Mouse (Mus musculus) myocyte (in vitro differentiated cells): ENCODE measurements at regions not wholly inside any gene's neighbourhood (a gene's known extent, or its start where the extent isn't known, plus 50 kb on each side); places are given as distances from the start of the nearest gene placed in this dataset.

Source experiments
- CEBPB ChIP-seq: IDR thresholded peaks from 2 replicates; pipeline ENCODE4 v1.6.1; 2011; ENCODE audit warnings: mild to moderate bottlenecking, moderate library complexity; ENCODE audit not compliant: poor library complexity, insufficient read depth, severe bottlenecking
- E2F4 ChIP-seq: IDR thresholded peaks from one replicate; pipeline ENCODE4 v1.6.1; 2011; ENCODE audit warnings: mild to moderate bottlenecking, control low read depth, moderate library complexity; ENCODE audit not compliant: insufficient read depth
- MAX ChIP-seq: IDR thresholded peaks from one replicate; pipeline ENCODE4 v1.6.1; 2011; ENCODE audit warnings: low read depth, mild to moderate bottlenecking, control low read depth
- MYOD1 ChIP-seq, 3 experiments: IDR thresholded peaks; one replicate each; pipeline ENCODE4 v1.6.1; 2011; ENCODE audit warnings: control low read depth in 2 of 3, low read depth in 2 of 3, mild to moderate bottlenecking in 2 of 3, moderate library complexity in 1 of 3; ENCODE audit not compliant: insufficient read length in 2 of 3, control insufficient read depth in 1 of 3
- MYOG ChIP-seq, 3 experiments: IDR thresholded peaks; one replicate each; pipeline ENCODE4 v1.6.1; 2011; ENCODE audit warnings: control low read depth in 2 of 3, low read depth in 2 of 3, mild to moderate bottlenecking in 2 of 3; ENCODE audit not compliant: insufficient read length in 2 of 3, control insufficient read depth in 1 of 3, insufficient read depth in 1 of 3
- POLR2A ChIP-seq: IDR thresholded peaks from one replicate; pipeline ENCODE4 v1.6.1; 2011; ENCODE audit warnings: low read depth, mild to moderate bottlenecking, control low read depth, moderate library complexity; ENCODE audit not compliant: insufficient read length
- POLR2AphosphoS2 ChIP-seq: IDR thresholded peaks from one replicate; pipeline ENCODE4 v1.6.1; 2011; ENCODE audit warnings: low read depth, control low read depth; ENCODE audit not compliant: insufficient read length
- SRF ChIP-seq: IDR thresholded peaks from one replicate; pipeline ENCODE4 v1.6.1; 2011; ENCODE audit warnings: low read depth; ENCODE audit not compliant: control insufficient read depth, insufficient read length
- TCF12 ChIP-seq: IDR thresholded peaks from one replicate; pipeline ENCODE4 v1.6.1; 2011; ENCODE audit warnings: mild to moderate bottlenecking, control low read depth; ENCODE audit not compliant: poor library complexity, insufficient read depth, severe bottlenecking
- TCF3 ChIP-seq: IDR thresholded peaks from one replicate; pipeline ENCODE4 v1.6.1; 2011; ENCODE audit warnings: low read depth, control low read depth; ENCODE audit not compliant: insufficient read length
- USF1 ChIP-seq: IDR thresholded peaks from one replicate; pipeline ENCODE4 v1.6.1; 2011; ENCODE audit warnings: low read depth, mild to moderate bottlenecking, control low read depth, moderate library complexity

GRCm38 (mm10) chr1:23653628-23654027 is 107.9 kb upstream of the B3gat2 start:
- no peak for TF ChIP-seq MAX
- no peak for TF ChIP-seq POLR2AphosphoS2
- TF ChIP-seq TCF12, result no peak
- TF ChIP-seq POLR2A, result no peak
- no peak for TF ChIP-seq MYOG (IDR thresholded peaks at IDR 0.05; ENCODE audit: control insufficient read depth in 1 of 3, insufficient read depth in 1 of 3, insufficient read length in 2 of 3, low read depth in 2 of 3)
- TF ChIP-seq CEBPB, result no peak
- TF ChIP-seq E2F4, result no peak
- no peak for TF ChIP-seq USF1
- TF ChIP-seq SRF, result no peak
- no peak for TF ChIP-seq TCF3
- no peak for TF ChIP-seq MYOD1 (IDR thresholded peaks at IDR 0.05; ENCODE audit: control insufficient read depth in 1 of 3, insufficient read length in 2 of 3, low read depth in 2 of 3)
